Mouse (Mus musculus) lung, adult 2 months (tissue): ENCODE measurements around the gene Dctpp1.

ENCODE experiments used
- CTCF ChIP-seq: fragments of 200-500 bp; IDR thresholded peaks from 2 replicates; pipeline ENCODE4 v1.5.1; 2011; ENCODE audit warnings: mild to moderate bottlenecking, low read length, control low read depth; ENCODE audit not compliant: insufficient read depth
- POLR2A ChIP-seq: fragments of 200-500 bp; IDR thresholded peaks from 2 replicates; pipeline ENCODE4 v1.6.1; 2011; ENCODE audit warnings: low read depth, mild to moderate bottlenecking, control low read depth, low read length, borderline replicate concordance; ENCODE audit errors: extremely low read depth

- no peak for TF ChIP-seq CTCF
- TF ChIP-seq POLR2A = no peak
Measured at GRCm38 (mm10) chr7:127207374-127208294, 52.9 kb downstream of the Dctpp1 start.
